Mouse (Mus musculus): Measurements from ENCODE around the gene Ralgps2. TPM values are rescaled to one million over a fixed set of nuclear protein-coding genes. Genes with fewer than 3 reads are reported as not detected.
A peak's percentile ranks its signal among the peaks of the same experiment; 100 is the strongest.

Gene Ralgps2
- polyA plus RNA-seq, 1 experiment, result 65.8 TPM

GRCm38 (mm10) chr1:156905660-156906059, 33.8 kb downstream of the Ralgps2 start:
- Histone ChIP-seq H3K27me3 (ENCODE audit: control insufficient read depth, insufficient read depth, low read length, poor library complexity, severe bottlenecking) (no peaks in the 10 kb centered on the region), H3K9me3 (replicated peaks; ENCODE audit: control insufficient read depth, insufficient read depth, low read length, poor library complexity, severe bottlenecking) (no peaks in the 10 kb centered on the region), H3K27ac (ENCODE audit: insufficient read depth, low read length) (no peak overlapping the region), H3K36me3 (ENCODE audit: control insufficient read depth, insufficient read depth, low read length, poor library complexity, severe bottlenecking) (no peaks in the 10 kb centered on the region; the same call in 1 of the 2 replicates), H3K4me1 (ENCODE audit: control insufficient read depth, insufficient read depth, low read length) (no peaks in the 10 kb centered on the region), H3K4me3 (ENCODE audit: low read depth, low read length) (no peak overlapping the region), H3K9ac (ENCODE audit: low read depth, poor library complexity, severe bottlenecking) (no peak overlapping the region)
- TF ChIP-seq POLR2A (IDR thresholded peaks at IDR 0.05; ENCODE audit: insufficient read depth, low read length) (no peak), EP300 (IDR thresholded peaks at IDR 0.05; ENCODE audit: insufficient read depth, low read depth, low read length) (no peak), CTCF (IDR thresholded peaks at IDR 0.05; ENCODE audit: low read depth, low read length) (no peak)

GRCm38 (mm10) chr1:156903899-156904298, 35.5 kb downstream of the Ralgps2 start:
- H3K4me1 ChIP-seq (ENCODE audit: control insufficient read depth, insufficient read depth, low read length), result no peaks in the 10 kb centered on the region
- H3K27ac ChIP-seq (ENCODE audit: insufficient read depth, low read length), result no peak overlapping the region
- H3K9me3 ChIP-seq (replicated peaks; ENCODE audit: control insufficient read depth, insufficient read depth, low read length, poor library complexity, severe bottlenecking), result no peaks in the 10 kb centered on the region
- H3K4me3 ChIP-seq (ENCODE audit: low read depth, low read length), result no peak overlapping the region
- no peaks in the 10 kb centered on the region for H3K27me3 ChIP-seq (ENCODE audit: control insufficient read depth, insufficient read depth, low read length, poor library complexity, severe bottlenecking)
- H3K9ac ChIP-seq (ENCODE audit: low read depth, poor library complexity, severe bottlenecking), result no peak overlapping the region
- peaks cover 8% of the 10 kb centered on the region for H3K36me3 ChIP-seq (ENCODE audit: control insufficient read depth, insufficient read depth, low read length, poor library complexity, severe bottlenecking)
- TF ChIP-seq POLR2A (IDR thresholded peaks at IDR 0.05; ENCODE audit: insufficient read depth, low read length) (no peak), EP300 (IDR thresholded peaks at IDR 0.05; ENCODE audit: insufficient read depth, low read depth, low read length) (no peak), CTCF (IDR thresholded peaks at IDR 0.05; ENCODE audit: low read depth, low read length) (no peak)

- no peak overlapping the region for H3K27ac ChIP-seq (ENCODE audit: insufficient read depth, low read length)
Measured at GRCm38 (mm10) chr1:156901689-156902088, 37.7 kb downstream of the Ralgps2 start.

GRCm38 (mm10) chr1:156891561-156891960, 47.9 kb downstream of the Ralgps2 start:
- Histone ChIP-seq H3K4me1 (ENCODE audit: control insufficient read depth, insufficient read depth, low read length) (no peaks in the 10 kb centered on the region), H3K9ac (ENCODE audit: low read depth, poor library complexity, severe bottlenecking) (no peak overlapping the region), H3K27me3 (ENCODE audit: control insufficient read depth, insufficient read depth, low read length, poor library complexity, severe bottlenecking) (no peaks in the 10 kb centered on the region), H3K9me3 (replicated peaks; ENCODE audit: control insufficient read depth, insufficient read depth, low read length, poor library complexity, severe bottlenecking) (no peaks in the 10 kb centered on the region; the same call in 1 of the 2 replicates), H3K36me3 (ENCODE audit: control insufficient read depth, insufficient read depth, low read length, poor library complexity, severe bottlenecking) (peaks cover 5% of the 10 kb centered on the region; the same call in 1 of the 2 replicates), H3K4me3 (ENCODE audit: low read depth, low read length) (no peak overlapping the region), H3K27ac (ENCODE audit: insufficient read depth, low read length) (no peak overlapping the region)
- TF ChIP-seq POLR2A (IDR thresholded peaks at IDR 0.05; ENCODE audit: insufficient read depth, low read length), result no peak
- TF ChIP-seq EP300 (IDR thresholded peaks at IDR 0.05; ENCODE audit: insufficient read depth, low read depth, low read length), result no peak
- TF ChIP-seq CTCF (IDR thresholded peaks at IDR 0.05; ENCODE audit: low read depth, low read length), result no peak

More at GRCm38 (mm10) chr1:156901689-156902088, 37.7 kb downstream of the Ralgps2 start:
- no peak for TF ChIP-seq EP300 (IDR thresholded peaks at IDR 0.05; ENCODE audit: insufficient read depth, low read depth, low read length)
- Histone ChIP-seq H3K36me3 (ENCODE audit: control insufficient read depth, insufficient read depth, low read length, poor library complexity, severe bottlenecking) (peaks cover 11% of the 10 kb centered on the region), H3K9ac (ENCODE audit: low read depth, poor library complexity, severe bottlenecking) (no peak overlapping the region), H3K27me3 (ENCODE audit: control insufficient read depth, insufficient read depth, low read length, poor library complexity, severe bottlenecking) (no peaks in the 10 kb centered on the region), H3K9me3 (replicated peaks; ENCODE audit: control insufficient read depth, insufficient read depth, low read length, poor library complexity, severe bottlenecking) (no peaks in the 10 kb centered on the region), H3K4me1 (ENCODE audit: control insufficient read depth, insufficient read depth, low read length) (no peaks in the 10 kb centered on the region), H3K4me3 (ENCODE audit: low read depth, low read length) (no peak overlapping the region)

GRCm38 (mm10) chr1:156888830-156889229, 50.6 kb downstream of the Ralgps2 start:
- no peak overlapping the region for H3K27ac ChIP-seq (ENCODE audit: insufficient read depth, low read length)
- no peaks in the 10 kb centered on the region; the same call in 1 of the 2 replicates for H3K9me3 ChIP-seq (replicated peaks; ENCODE audit: control insufficient read depth, insufficient read depth, low read length, poor library complexity, severe bottlenecking)
- TF ChIP-seq CTCF (IDR thresholded peaks at IDR 0.05; ENCODE audit: low read depth, low read length) (peak; percentile 7), EP300 (IDR thresholded peaks at IDR 0.05; ENCODE audit: insufficient read depth, low read depth, low read length) (no peak)
- H3K36me3 ChIP-seq (ENCODE audit: control insufficient read depth, insufficient read depth, low read length, poor library complexity, severe bottlenecking), result peaks cover 13% of the 10 kb centered on the region
- H3K27me3 ChIP-seq (ENCODE audit: control insufficient read depth, insufficient read depth, low read length, poor library complexity, severe bottlenecking), result no peaks in the 10 kb centered on the region
- no peak overlapping the region for H3K4me3 ChIP-seq (ENCODE audit: low read depth, low read length)
- no peak overlapping the region for H3K9ac ChIP-seq (ENCODE audit: low read depth, poor library complexity, severe bottlenecking)
- no peaks in the 10 kb centered on the region for H3K4me1 ChIP-seq (ENCODE audit: control insufficient read depth, insufficient read depth, low read length)

GRCm38 (mm10) chr1:156885879-156886278, 53.5 kb downstream of the Ralgps2 start:
- H3K4me1 ChIP-seq (ENCODE audit: control insufficient read depth, insufficient read depth, low read length), result no peaks in the 10 kb centered on the region
- no peaks in the 10 kb centered on the region for H3K27me3 ChIP-seq (ENCODE audit: control insufficient read depth, insufficient read depth, low read length, poor library complexity, severe bottlenecking)
- peaks cover 22% of the 10 kb centered on the region for H3K36me3 ChIP-seq (ENCODE audit: control insufficient read depth, insufficient read depth, low read length, poor library complexity, severe bottlenecking)
- no peak overlapping the region for H3K27ac ChIP-seq (ENCODE audit: insufficient read depth, low read length)
- TF ChIP-seq POLR2A (IDR thresholded peaks at IDR 0.05; ENCODE audit: insufficient read depth, low read length) (no peak), EP300 (IDR thresholded peaks at IDR 0.05; ENCODE audit: insufficient read depth, low read depth, low read length) (no peak), CTCF (IDR thresholded peaks at IDR 0.05; ENCODE audit: low read depth, low read length) (no peak)
- no peak overlapping the region for H3K4me3 ChIP-seq (ENCODE audit: low read depth, low read length)
- no peak overlapping the region for H3K9ac ChIP-seq (ENCODE audit: low read depth, poor library complexity, severe bottlenecking)
- peaks cover 6% of the 10 kb centered on the region for H3K9me3 ChIP-seq (replicated peaks; ENCODE audit: control insufficient read depth, insufficient read depth, low read length, poor library complexity, severe bottlenecking)

All from ES-Bruce4 (cell line).